ENCODE assay signal across 24 mouse cellular contexts in the genomic region with DNA sequence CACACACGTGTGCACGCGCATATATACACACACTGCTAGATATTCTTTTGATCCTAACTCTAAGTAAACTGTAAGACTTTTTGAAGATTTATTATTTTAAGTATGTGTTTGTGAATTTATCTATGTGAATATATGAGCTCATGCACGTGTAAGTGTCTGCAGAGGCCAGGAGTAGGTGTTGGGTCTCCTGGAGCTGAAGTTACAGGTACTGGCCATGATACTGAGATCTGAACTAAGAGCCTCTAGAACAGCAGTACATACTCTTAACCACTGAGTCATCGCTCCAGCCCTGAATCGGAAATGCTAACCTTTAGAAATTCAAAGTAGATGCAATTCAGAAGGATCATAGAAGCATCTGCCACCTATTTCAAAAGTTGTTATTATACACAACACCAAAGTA. TPM values are rescaled to one million over a fixed set of nuclear protein-coding genes. Genes with fewer than 3 reads are reported as not detected.
DNase-seq lines count a peak whose midpoint lies in the region; ATAC-seq and TF ChIP-seq lines count a peak whose summit lies in the region.
"Had no signal": no experiment of that assay in that cellular context is flagged by ENCODE, and none has a peak within 500 bp of the region (broad histone marks: within the 10 kb centered on the region; RNA-seq: fewer than 3 reads in every experiment).

No protein-coding gene starts in this region.

- no peak for TF ChIP-seq EP300 in CH12.LX (IDR thresholded peaks at IDR 0.05; ENCODE audit: low read length)

- H3K36me3 ChIP-seq in heart, embryonic 11.5 days (ENCODE audit: control insufficient read depth, insufficient read depth, low read length): no peaks in the 10 kb centered on the region
- H3K36me3 ChIP-seq in CH12.LX (replicated peaks in 1 of 2; ENCODE audit: control insufficient read depth in 1 of 2, insufficient read depth in 1 of 2, low read length in 1 of 2): peaks cover 0 to 8% of the 10 kb centered on the region in 2 experiments
- H3K36me3 ChIP-seq in midbrain, embryonic 14.5 days (ENCODE audit: control insufficient read depth, insufficient read depth, low read length): no peaks in the 10 kb centered on the region
- H3K36me3 ChIP-seq: embryonic facial prominence, embryonic 15.5 days; forebrain, embryonic 10.5 days; hindbrain, embryonic 13.5 days; intestine, embryonic 15.5 days had no signal

- H3K4me1 ChIP-seq in heart, embryonic 11.5 days (ENCODE audit: control insufficient read depth, insufficient read depth, low read length): peaks cover 14% of the 10 kb centered on the region
- peaks cover 2 to 47% of the 10 kb centered on the region in 2 experiments; a peak in 3 of 4 replicates for H3K4me1 ChIP-seq in CH12.LX (ENCODE audit: control insufficient read depth in 1 of 2, insufficient read depth in 2 of 2)
- peaks cover 17% of the 10 kb centered on the region for H3K4me1 ChIP-seq in midbrain, embryonic 14.5 days (ENCODE audit: control insufficient read depth, insufficient read depth, low read length)
- H3K4me1 ChIP-seq: intestine, embryonic 15.5 days had no signal

- no peak for TF ChIP-seq RAD21 in CH12.LX (IDR thresholded peaks at IDR 0.05; ENCODE audit: low read depth, low read length)

- in situ Hi-C loops in CH12.LX (cut with MboI; ENCODE audit: low pct_ligation_motif_present, low pct_unique_long_range_greater_than_20kb, low sequenced_read_pairs): no loop called here

- H3K27me3 ChIP-seq in heart, embryonic 11.5 days (ENCODE audit: control insufficient read depth, insufficient read depth, low read length): no peaks in the 10 kb centered on the region
- no peaks in the 10 kb centered on the region for H3K27me3 ChIP-seq in CH12.LX (replicated peaks)
- H3K27me3 ChIP-seq in midbrain, embryonic 14.5 days (ENCODE audit: control insufficient read depth, insufficient read depth, low read length): no peaks in the 10 kb centered on the region
- H3K27me3 ChIP-seq: embryonic facial prominence, embryonic 15.5 days; hindbrain, embryonic 13.5 days; intestine, embryonic 15.5 days; Patski had no signal

- peak; percentile 17 for DNase-seq in heart, adult 11 months
- DNase-seq in 416B (ENCODE audit: low read depth) (peak; percentile 45), CH12.LX (ENCODE audit: extremely low read depth) (no peak)
- DNase-seq in induced T-regulatory cell, adult 2 months (ENCODE audit: low read depth): peak; percentile 59
- DNase-seq in testis, postnatal 10 days (ENCODE audit: low spot score): no peak
- DNase-seq in midbrain, embryonic 14.5 days: no peak
- DNase-seq: adrenal gland, postnatal 10 days; cerebellum, adult 11 months; cerebellum, adult 8-10 months; cerebellum, postnatal 14 days; embryo, embryonic 11 days; gastrocnemius, postnatal 14 days; heart, postnatal 10 days; heart, postnatal 4 days; kidney, adult 18-20 months had no signal

- no peak overlapping the region for H3K27ac ChIP-seq in heart, embryonic 11.5 days (ENCODE audit: low read depth, low read length)
- no peak overlapping the region for H3K27ac ChIP-seq in CH12.LX (ENCODE audit: insufficient read depth, low read depth)
- H3K27ac ChIP-seq in midbrain, embryonic 14.5 days (replicated peaks; ENCODE audit: low read depth, low read length): no peak overlapping the region
- H3K27ac ChIP-seq: embryonic facial prominence, embryonic 15.5 days; forebrain, embryonic 10.5 days; hindbrain, embryonic 13.5 days; hindbrain, postnatal 0 days; intestine, embryonic 15.5 days had no signal

- H3K4me2 ChIP-seq in heart, embryonic 11.5 days: no peak overlapping the region
- peak overlapping the region; percentile 30; the same call in 1 of the 2 replicates for H3K4me2 ChIP-seq in CH12.LX (ENCODE audit: insufficient read depth, low read depth, poor library complexity, severe bottlenecking)
- no peak overlapping the region for H3K4me2 ChIP-seq in midbrain, embryonic 14.5 days (ENCODE audit: low read length)
- H3K4me2 ChIP-seq: embryonic facial prominence, embryonic 15.5 days; hindbrain, embryonic 13.5 days; intestine, embryonic 15.5 days had no signal

- H3K4me3 ChIP-seq in heart, embryonic 11.5 days (ENCODE audit: low read depth, low read length): no peak overlapping the region
- no peak overlapping the region for H3K4me3 ChIP-seq in CH12.LX (replicated peaks in 1 of 3; ENCODE audit: low read depth in 2 of 3, low read length in 2 of 3, poor library complexity in 1 of 3)
- H3K4me3 ChIP-seq in midbrain, embryonic 14.5 days (replicated peaks; ENCODE audit: low read depth, low read length): no peak overlapping the region
- H3K4me3 ChIP-seq: embryonic facial prominence, embryonic 15.5 days; erythroblast, embryonic 14.5 days; forebrain, embryonic 10.5 days; hindbrain, embryonic 13.5 days; intestine, embryonic 15.5 days had no signal

- no peak for ATAC-seq in heart, embryonic 11.5 days (replicated peaks; ENCODE audit: insufficient number of reproducible peaks, low FRiP score, low TSS enrichment)
- no peak for ATAC-seq in midbrain, embryonic 14.5 days (ENCODE audit: low FRiP score, low TSS enrichment)
- ATAC-seq: forebrain, embryonic 14.5 days; hindbrain, postnatal 0 days; intestine, embryonic 15.5 days; Patski had no signal

- no peak for TF ChIP-seq POLR2A in CH12.LX (IDR thresholded peaks at IDR 0.05; ENCODE audit: low read depth, low read length)

- no peak for TF ChIP-seq CTCF in CH12.LX (conservative IDR thresholded peaks at IDR 0.05 in 1 of 2, IDR thresholded peaks at IDR 0.05 in 1 of 2; ENCODE audit: low read depth in 2 of 2, low read length in 2 of 2)

- H3K9me3 ChIP-seq in heart, embryonic 11.5 days (replicated peaks; ENCODE audit: control insufficient read depth, low read length): no peaks in the 10 kb centered on the region
- H3K9me3 ChIP-seq in CH12.LX (replicated peaks; ENCODE audit: low read length): no peaks in the 10 kb centered on the region
- H3K9me3 ChIP-seq in midbrain, embryonic 14.5 days (ENCODE audit: control insufficient read depth, low read length): no peaks in the 10 kb centered on the region
- H3K9me3 ChIP-seq: embryonic facial prominence, embryonic 15.5 days; forebrain, embryonic 10.5 days; hindbrain, embryonic 13.5 days; intestine, embryonic 15.5 days had no signal

- dilution Hi-C loops in CH12.LX (cut with MboI; ENCODE audit: extremely low pct_ligation_motif_present, extremely low pct_unique_long_range_greater_than_20kb, low sequenced_read_pairs): no loop called here

- peaks cover 54% of the 10 kb centered on the region for H3K79me2 ChIP-seq in CH12.LX (replicated peaks; ENCODE audit: control insufficient read depth, extremely low read depth, insufficient read depth, poor library complexity, severe bottlenecking)

- H3K9ac ChIP-seq in heart, embryonic 11.5 days (ENCODE audit: low read depth, low read length): no peak overlapping the region
- H3K9ac ChIP-seq in CH12.LX (ENCODE audit: insufficient read depth, low read depth): no peak overlapping the region
- H3K9ac ChIP-seq in midbrain, embryonic 14.5 days (replicated peaks; ENCODE audit: low read length): no peak overlapping the region
- H3K9ac ChIP-seq: embryonic facial prominence, embryonic 15.5 days; hindbrain, embryonic 13.5 days; intestine, embryonic 15.5 days had no signal

- 82% methylated on average over 6 of the region's 6 CpGs for whole genome bisulfite sequencing in heart, embryonic 11.5 days (ENCODE audit: insufficient replicate concordance)
- WGBS in midbrain, embryonic 14.5 days: 86% methylated on average over 6 of the region's 6 CpGs

TF ChIP-seq in CH12.LX, 34 proteins besides CTCF, POLR2A, EP300 and RAD21:
- TF ChIP-seq BHLHE40 (IDR thresholded peaks at IDR 0.05; ENCODE audit: low read depth, low read length): 0 out of 2 replicates have a peak, but pooled peaks have one; percentile 35
- TF ChIP-seq ZKSCAN1 (IDR thresholded peaks at IDR 0.05; ENCODE audit: borderline replicate concordance, low read depth, low read length): no peak
- TF ChIP-seq TCF12 (IDR thresholded peaks at IDR 0.05; ENCODE audit: low read depth, low read length): no peak
- TF ChIP-seq MAZ (IDR thresholded peaks at IDR 0.05; ENCODE audit: low read depth, low read length): no peak
- no peak for TF ChIP-seq UBTF (IDR thresholded peaks at IDR 0.05; ENCODE audit: low read depth, low read length)
- no peak for TF ChIP-seq ZC3H11A (IDR thresholded peaks at IDR 0.05; ENCODE audit: low read depth, low read length)

RNA-seq across cellular contexts. Expression of a gene that starts 4.9 kb away (rescaled TPM):
- polyA plus RNA-seq in heart, embryonic 11.5 days (2014; fragmentation: Nextera tagmentation; extraction: Ambion mirVana): 33.0 and 36.0 TPM in 2 replicates
- total RNA-seq in CH12.LX (2012; rRNA removed): 107 and 132 TPM in 2 replicates
- 182 and 270 TPM in 2 replicates for total RNA-seq in CH12.LX (2014; rRNA removed)
- 126 and 150 TPM in 2 replicates for polyA plus RNA-seq in CH12.LX (2012; ENCODE audit: insufficient read length, low read depth)
- polyA plus RNA-seq in midbrain, embryonic 14.5 days (2014; fragmentation: Nextera tagmentation; extraction: Ambion mirVana): 67.1 and 73.0 TPM in 2 replicates

Comparison
In these comparisons a context has a peak if more than half of its experiments do, and no peak if none do; other contexts are left out.
1. DNase-seq: peak in heart, adult 11 months (single experiment), 416B (single experiment) and induced T-regulatory cell, adult 2 months (single experiment); none in CH12.LX (single experiment), testis, postnatal 10 days (single experiment) and midbrain, embryonic 14.5 days (single experiment).